Mouse (Mus musculus) left cerebral cortex, postnatal 10 days (tissue): ENCODE measurements around the gene Abat. TPM values are rescaled to one million over a fixed set of nuclear protein-coding genes. Genes with fewer than 3 reads are reported as not detected.
A peak's percentile ranks its signal among the peaks of the same experiment; 100 is the strongest.

ENCODE experiments used
- DNase-seq, 2 experiments: peaks; one replicate each; pipeline ENCODE4 v3.0.0; 2021 to 2022; ENCODE audit warnings: low spot score in 2 of 2, mixed read lengths in 1 of 2; ENCODE audit errors: extremely low spot score in 1 of 2
- intact Hi-C: fragments of 180-260 bp; cut with DNase I; formaldehyde crosslinking; loops from one replicate; pipeline ENCODE4 v1.15.1; 2025
- total RNA-seq, 2 experiments: library from RNA; stranded (reverse); gene quantifications; 2 replicates each; pipeline ENCODE4 v1.2.3; 2021

Gene Abat
- total RNA-seq: 100 to 1,000 TPM; 132 to 140 TPM

DNA sequence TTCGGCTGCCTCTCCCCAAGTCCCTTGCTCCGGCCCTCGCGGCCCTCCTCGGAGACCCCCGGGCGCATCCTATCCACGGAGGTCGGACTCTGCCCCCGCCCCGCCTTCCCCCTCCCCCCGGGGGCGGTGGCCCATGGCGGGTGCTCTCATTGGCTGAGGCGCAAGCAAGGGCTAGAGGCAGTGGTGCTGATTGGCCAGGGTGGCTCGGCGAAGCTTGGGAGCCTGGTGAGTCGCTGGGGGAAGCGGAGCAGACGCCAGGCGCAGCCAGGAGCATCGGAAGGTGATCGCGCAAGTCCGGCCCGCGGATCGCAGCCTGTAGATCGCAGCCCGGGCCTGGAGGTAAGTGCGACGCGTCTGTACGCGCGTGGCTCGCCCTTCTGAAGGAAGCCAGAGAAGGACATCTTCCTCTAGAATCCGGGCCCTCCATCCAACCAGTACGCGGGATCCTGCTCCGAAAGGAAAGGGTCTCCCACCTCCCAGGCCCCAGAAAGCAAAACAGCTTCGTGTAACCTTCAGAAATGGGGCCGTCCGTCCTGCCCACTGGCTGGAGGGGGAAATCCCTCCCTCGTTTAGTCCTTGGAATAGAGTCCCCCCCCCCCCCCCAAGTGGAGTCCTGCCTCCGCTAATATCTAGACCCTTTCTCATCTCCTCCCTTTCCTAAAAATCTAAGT lies at the start of gene Abat:
TSS of gene Abat (plus strand) at position 194 of the 671 bp plus-strand sequence.
- DNase-seq: peak; percentile 94 to 96
- intact Hi-C loops: no loop called here

- no peak for DNase-seq
- intact Hi-C loops: loop anchor here (5.0 kb wide), 1 partner anchor 58 kb away; no protein-coding TSS in a partner anchor
Observed at GRCm38 (mm10) chr16:8470132-8470531, 43.1 kb upstream of the Abat start.

GRCm38 (mm10) chr16:8470603-8471481 lies 42.4 kb upstream of the Abat start, which contains the start of gene Mettl22:
Mettl22 (plus strand) TSS chr16:8470788.
- intact Hi-C loops: loop anchor here (5.0 kb wide), 1 partner anchor 59 kb away; no protein-coding TSS in a partner anchor
- DNase-seq: peak; percentile 86 to 94

DNA sequence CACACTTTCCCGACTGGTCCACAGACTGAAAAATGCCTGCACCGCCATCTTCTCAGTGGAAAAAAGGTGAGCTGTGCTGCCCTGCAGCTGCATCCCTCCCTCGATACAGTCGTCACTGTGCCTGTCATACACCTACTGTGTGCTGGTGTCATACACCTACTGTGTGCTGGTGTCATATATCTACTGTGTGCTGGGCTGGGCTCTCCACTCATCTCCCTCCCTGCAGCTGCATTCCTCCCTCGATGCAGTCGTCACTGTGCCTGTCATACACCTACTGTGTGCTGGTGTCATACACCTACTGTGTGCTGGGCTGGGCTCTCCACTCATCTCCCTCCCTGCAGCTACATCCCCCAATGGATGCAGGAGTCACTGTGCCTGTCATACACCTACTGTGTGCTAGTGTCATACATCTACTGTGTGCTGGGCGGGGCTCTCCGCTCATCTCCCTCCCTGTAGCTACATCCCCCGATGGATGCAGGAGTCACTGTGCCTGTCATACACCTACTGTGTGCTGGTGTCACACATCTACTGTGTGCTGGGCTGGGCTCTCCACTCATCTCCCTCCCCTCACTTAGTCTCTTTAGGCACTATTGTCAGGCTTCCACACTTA lies 25.7 kb upstream of the Abat start:
- intact Hi-C loops: no loop called here
- DNase-seq: no peak

DNA sequence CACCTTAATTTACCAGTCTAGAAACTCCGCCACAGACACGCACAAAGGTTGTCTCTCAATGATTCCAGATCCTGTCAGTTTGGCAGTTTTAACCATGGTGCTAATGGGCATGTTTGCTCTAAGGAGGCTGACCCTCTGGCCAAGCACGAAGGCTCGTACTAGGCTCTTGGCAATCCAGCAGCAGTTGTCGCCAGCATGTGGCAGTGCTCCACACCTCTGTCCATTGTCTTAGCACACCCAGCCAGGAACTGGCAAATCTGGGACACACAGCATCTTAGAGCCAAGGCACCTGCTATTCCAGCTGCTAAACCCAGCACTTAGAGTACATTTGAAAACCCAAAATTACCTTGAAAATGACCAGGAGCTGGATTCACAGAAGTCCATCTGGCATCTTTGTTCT lies 23.9 kb upstream of the Abat start:
- intact Hi-C loops: no loop called here
- DNase-seq: no peak

- DNase-seq: no peak
- intact Hi-C loops: loop anchor here (5.0 kb wide), 2 partner anchors 85 to 145 kb away; partner anchors contain the start of genes Pmm2 and Tmem186
Observed at GRCm38 (mm10) chr16:8491743-8492490, 21.3 kb upstream of the Abat start.

- peak; percentile 61 to 66 for DNase-seq
- intact Hi-C loops: loop anchor here (2.0 to 5.0 kb wide), 3 partner anchors 87 to 183 kb away; partner anchors contain the start of genes Pmm2 and Tmem186
Observed at GRCm38 (mm10) chr16:8494268-8494667, 19.0 kb upstream of the Abat start.

DNA sequence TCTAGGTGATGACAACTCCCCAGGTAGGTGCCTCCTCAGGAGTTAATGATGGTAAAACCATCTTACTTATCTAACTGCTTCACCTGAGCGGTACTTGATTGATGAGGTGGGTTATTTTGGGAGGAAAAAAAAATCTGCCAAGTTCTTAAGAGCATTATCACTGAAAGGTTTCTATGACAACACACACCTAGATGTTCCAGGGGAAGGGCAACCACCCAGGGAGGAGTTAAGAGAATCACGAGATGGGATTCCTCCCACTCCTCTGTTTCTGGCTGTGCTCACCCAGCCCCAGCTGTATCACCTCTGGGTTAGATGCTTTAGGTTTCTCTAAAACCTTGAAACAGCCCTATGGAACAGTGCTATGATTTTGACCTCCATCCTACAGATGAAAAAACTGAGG lies 16.3 kb upstream of the Abat start:
- intact Hi-C loops: no loop called here
- no peak for DNase-seq

GRCm38 (mm10) chr16:8504271-8504670 lies 9.0 kb upstream of the Abat start:
- no peak for DNase-seq
- intact Hi-C loops: no loop called here

GRCm38 (mm10) chr16:8509894-8510293 lies 3.3 kb upstream of the Abat start:
- no peak for DNase-seq
- intact Hi-C loops: no loop called here

DNA sequence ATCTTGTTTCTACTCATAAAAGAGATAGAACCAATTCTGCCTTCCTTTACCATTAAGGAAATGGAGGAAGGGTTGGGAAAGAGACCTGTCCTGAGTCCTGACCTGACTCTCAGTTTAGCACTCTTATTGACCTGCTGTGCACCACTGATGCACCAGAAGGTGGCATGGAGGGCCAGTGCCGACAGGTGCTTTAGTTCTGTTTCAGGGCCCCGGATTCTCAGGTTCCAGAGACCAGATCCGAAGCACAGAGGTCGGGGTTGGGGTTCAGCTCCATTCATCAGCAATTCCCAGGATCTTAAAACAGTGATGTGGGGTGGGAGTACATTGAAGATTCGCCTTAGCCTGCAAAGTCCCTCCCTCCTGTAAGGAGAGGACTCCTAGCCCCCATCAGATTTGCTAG lies 399 bp upstream of the Abat start:
- intact Hi-C loops: no loop called here
- DNase-seq: no peak

DNA sequence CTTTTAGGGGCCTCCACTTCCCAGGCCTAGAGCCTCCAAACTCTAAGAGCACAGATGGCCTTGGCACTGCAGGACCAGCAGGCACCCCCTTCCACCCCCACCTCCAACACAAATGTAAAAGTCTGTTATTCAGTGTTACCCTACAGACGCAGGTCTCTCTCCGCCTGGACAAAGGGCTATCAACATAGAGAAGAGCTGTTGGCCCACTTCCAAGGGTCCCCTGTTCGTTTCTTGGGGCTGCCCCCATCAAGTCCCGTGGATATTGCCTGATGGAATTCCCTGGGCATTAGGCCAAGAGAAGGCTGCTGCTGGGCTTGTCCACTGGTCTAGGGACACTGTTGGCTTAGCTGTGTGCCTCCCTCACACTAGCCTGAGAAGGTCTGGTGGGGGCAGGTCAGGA lies 951 bp downstream of the Abat start:
- DNase-seq: peak in 1 of 2 experiments; percentile 69
- intact Hi-C loops: no loop called here

- intact Hi-C loops: no loop called here
- no peak for DNase-seq
Observed at GRCm38 (mm10) chr16:8520525-8520924, 7.3 kb downstream of the Abat start.

DNA sequence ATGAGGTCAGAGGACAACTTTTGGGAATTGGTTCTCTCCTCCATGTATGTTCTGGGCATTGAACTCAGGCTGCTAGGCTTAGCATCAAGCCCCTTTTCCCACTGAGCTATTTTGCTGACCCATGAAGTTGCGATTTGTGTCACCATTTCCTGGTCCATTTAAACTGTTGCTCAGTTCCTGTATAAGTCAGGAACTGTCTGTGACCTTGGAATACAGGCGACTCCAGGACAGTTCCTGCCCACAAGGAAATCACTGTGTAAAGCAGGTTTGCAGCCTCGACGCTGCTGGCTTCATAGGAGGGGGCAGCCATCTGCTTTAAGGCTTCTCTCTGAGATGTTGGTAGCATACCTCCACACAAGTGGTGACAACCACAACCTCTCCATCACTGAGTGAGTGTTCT lies 8.1 kb downstream of the Abat start:
- intact Hi-C loops: no loop called here
- DNase-seq: no peak

GRCm38 (mm10) chr16:8523480-8524144 lies 10.4 kb downstream of the Abat start:
- peak; percentile 63 to 79 for DNase-seq
- intact Hi-C loops: no loop called here

DNA sequence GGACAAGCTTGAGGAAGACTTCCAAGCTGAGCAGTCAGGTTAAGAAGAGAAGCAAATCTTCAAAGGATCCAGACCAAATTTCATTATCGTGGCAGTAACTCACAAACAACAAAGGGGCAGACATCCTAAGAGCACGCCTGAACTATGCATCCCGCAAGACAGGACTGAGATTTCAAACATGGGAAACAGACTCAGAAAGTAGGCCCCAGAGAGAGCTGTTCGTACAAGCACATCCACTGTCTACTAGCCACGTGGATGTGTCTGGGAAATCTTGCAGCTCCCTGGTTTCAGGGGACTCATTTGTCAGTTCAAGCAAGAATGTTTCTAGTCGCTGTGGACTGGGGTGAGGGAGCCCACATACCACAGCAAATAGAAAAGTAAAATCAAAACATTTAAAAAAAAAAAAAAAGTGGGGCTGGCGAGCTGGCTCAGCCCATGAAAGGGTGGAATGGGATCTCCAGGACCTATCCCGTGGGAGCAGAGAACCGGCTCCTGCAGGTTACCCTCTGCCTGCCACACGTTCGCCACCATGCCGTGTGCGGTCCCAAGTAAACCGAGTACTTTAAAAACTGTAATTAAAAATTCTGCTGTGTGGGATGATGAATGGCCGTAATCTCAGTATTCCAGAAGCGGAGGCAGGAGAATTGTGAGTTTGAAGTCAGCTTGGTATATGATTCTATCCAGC lies 11.1 kb downstream of the Abat start:
- DNase-seq: no peak
- intact Hi-C loops: no loop called here

DNA sequence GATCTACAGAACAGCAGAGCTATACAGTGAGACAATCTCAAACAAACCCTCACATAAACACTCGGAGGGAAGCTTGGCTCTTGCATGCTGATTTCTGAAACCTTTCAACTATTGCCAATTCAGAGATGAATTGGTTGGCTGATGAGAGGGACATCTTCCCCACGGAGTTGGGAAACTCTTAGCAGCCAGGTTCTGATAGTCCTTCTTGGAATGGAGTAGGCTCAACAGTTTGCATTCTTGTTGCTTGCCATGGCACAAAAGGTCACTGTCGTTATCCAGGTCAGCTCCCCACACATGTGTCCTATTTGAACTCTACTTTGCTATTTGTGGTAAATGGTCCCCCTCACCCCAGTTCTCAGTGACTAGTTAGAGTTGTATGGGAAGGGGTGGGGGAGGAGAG lies 12.1 kb downstream of the Abat start:
- DNase-seq: no peak
- intact Hi-C loops: no loop called here

GRCm38 (mm10) chr16:8525877-8526276 lies 12.6 kb downstream of the Abat start:
- intact Hi-C loops: no loop called here
- DNase-seq: no peak
